Mouse (Mus musculus) limb, embryonic 15.5 days (tissue): ENCODE measurements at regions not wholly inside any gene's neighbourhood (a gene's known extent, or its start where the extent isn't known, plus 50 kb on each side); places are given as distances from the start of the nearest gene placed in this dataset.

Experiments used
- ATAC-seq: fragments of 200-750 bp; cut with Nextera tagmentation; 2 replicates; pipeline ENCODE4 v1.8.0; 2017; ENCODE audit warnings: low read depth, moderate TSS enrichment; ENCODE audit not compliant: insufficient number of reproducible peaks, low FRiP score, low TSS enrichment
- H3K27ac ChIP-seq: fragments of 300-500 bp; sonication (generic); 2 replicates; pipeline ENCODE4 v1.5.1; 2015; ENCODE audit warnings: moderate library complexity, mild to moderate bottlenecking, inconsistent platforms
- H3K27me3 ChIP-seq: fragments of 300-500 bp; sonication (generic); 2 replicates; pipeline ENCODE4 v1.6.1; 2015; ENCODE audit warnings: inconsistent platforms
- H3K36me3 ChIP-seq: fragments of 300-500 bp; sonication (generic); 2 replicates; pipeline ENCODE4 v1.6.1; 2015; ENCODE audit warnings: inconsistent platforms
- H3K4me1 ChIP-seq: fragments of 300-500 bp; sonication (generic); 2 replicates; pipeline ENCODE4 v1.6.1; 2015; ENCODE audit warnings: inconsistent platforms
- H3K4me2 ChIP-seq: fragments of 300-500 bp; sonication (generic); 2 replicates; pipeline ENCODE4 v1.6.1; 2015; ENCODE audit warnings: mild to moderate bottlenecking, inconsistent platforms
- H3K4me3 ChIP-seq: fragments of 300-500 bp; sonication (generic); 2 replicates; pipeline ENCODE4 v1.5.1; 2015; ENCODE audit warnings: mild to moderate bottlenecking, inconsistent platforms
- H3K9ac ChIP-seq: fragments of 300-500 bp; sonication (generic); 2 replicates; pipeline ENCODE4 v1.6.1; 2015; ENCODE audit warnings: inconsistent platforms
- H3K9me3 ChIP-seq: fragments of 300-500 bp; sonication (generic); 2 replicates; pipeline ENCODE4 v1.6.1; 2016; ENCODE audit warnings: inconsistent platforms
- WGBS: fragments of 180-500 bp; shearing (Covaris S2); methylation state at CpG from one replicate; pipeline ENCODE4 v1.1.7; 2015; 5-methylcytosine and 5-hydroxymethylcytosine counted together

DNA sequence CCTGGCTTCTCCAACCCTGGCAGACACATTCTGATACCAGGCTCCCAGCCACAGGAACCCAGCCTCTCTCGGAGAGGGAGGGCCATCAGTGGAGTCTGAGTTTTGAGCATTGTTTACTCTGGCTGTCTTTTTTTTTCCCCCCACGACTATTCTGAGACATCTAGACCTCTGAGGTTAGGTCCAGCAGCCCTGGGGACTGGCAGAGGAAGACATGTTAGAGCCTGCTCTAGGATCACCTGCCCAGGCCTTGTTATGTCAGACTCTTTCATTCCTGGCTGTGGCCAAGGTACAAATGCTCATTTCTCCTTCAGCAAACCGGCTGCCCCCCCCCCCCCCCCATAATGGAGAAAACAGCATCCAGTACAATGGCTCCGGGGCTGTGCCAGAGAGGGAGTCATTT is 291.4 kb downstream of the CK137956 start:
- Histone ChIP-seq H3K4me2 (no peak overlapping the region), H3K4me3 (no peak overlapping the region), H3K36me3 (no peaks in the 10 kb centered on the region), H3K27ac (no peak overlapping the region), H3K4me1 (no peaks in the 10 kb centered on the region), H3K9me3 (no peaks in the 10 kb centered on the region), H3K27me3 (no peaks in the 10 kb centered on the region), H3K9ac (no peak overlapping the region)
- no peak for ATAC-seq
- 30% methylated on average over 4 of the region's 4 CpGs for WGBS

GRCm38 (mm10) chr4:127678437-127678836 is 292.3 kb downstream of the CK137956 start:
- H3K4me1 ChIP-seq, result no peaks in the 10 kb centered on the region
- 54% methylated on average over 5 of the region's 5 CpGs for WGBS

DNA sequence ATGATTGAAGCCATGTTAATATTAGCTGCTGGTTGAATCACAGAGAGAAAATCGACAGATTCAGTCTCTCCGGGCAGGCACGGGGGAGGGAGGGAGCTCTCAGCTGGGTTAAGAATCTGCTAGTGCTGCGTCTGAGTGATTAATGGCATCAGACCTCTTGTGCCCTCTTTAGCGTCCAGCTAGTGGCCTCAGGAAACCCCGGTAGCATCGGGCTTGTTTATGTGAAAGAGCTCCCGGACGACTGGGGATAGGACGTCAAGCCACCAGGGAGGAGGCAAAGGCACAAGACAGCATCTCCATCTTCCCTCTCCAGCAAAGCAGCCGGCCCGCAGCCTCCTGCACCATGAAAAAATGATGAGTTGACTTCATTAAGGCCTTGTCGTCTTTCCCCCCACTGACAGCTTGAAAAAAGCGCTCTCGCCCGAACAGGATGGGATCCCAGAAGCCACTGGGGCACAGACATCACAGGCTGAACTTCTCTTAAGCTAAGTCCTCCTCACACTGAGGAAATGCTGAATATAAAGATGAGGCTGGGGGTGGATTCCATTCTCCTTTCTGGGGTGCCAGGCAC is 294.9 kb downstream of the CK137956 start:
- no peaks in the 10 kb centered on the region for H3K27me3 ChIP-seq
- no peak overlapping the region for H3K27ac ChIP-seq
- no peak overlapping the region for H3K4me3 ChIP-seq
- no peak for ATAC-seq
- H3K36me3 ChIP-seq, result no peaks in the 10 kb centered on the region
- WGBS, result 33% methylated on average over 16 of the region's 16 CpGs
- no peaks in the 10 kb centered on the region for H3K9me3 ChIP-seq
- H3K4me2 ChIP-seq, result no peak overlapping the region
- 0 out of 2 replicates have a peak, but pooled peaks cover 2% of the 10 kb centered on the region for H3K4me1 ChIP-seq
- H3K9ac ChIP-seq, result no peak overlapping the region

More at GRCm38 (mm10) chr4:127678437-127678836, 292.3 kb downstream of the CK137956 start:
- H3K9ac ChIP-seq, result no peak overlapping the region
- H3K4me3 ChIP-seq, result no peak overlapping the region
- no peaks in the 10 kb centered on the region for H3K9me3 ChIP-seq
- H3K36me3 ChIP-seq, result no peaks in the 10 kb centered on the region
- H3K4me2 ChIP-seq, result no peak overlapping the region
- no peak overlapping the region for H3K27ac ChIP-seq
- no peak for ATAC-seq
- H3K27me3 ChIP-seq, result no peaks in the 10 kb centered on the region

- WGBS, result 92% methylated on average over 1 of the region's 1 CpGs
- H3K9ac ChIP-seq, result no peak overlapping the region
- H3K27me3 ChIP-seq, result no peaks in the 10 kb centered on the region
- no peak overlapping the region for H3K27ac ChIP-seq
- no peak for ATAC-seq
- H3K4me1 ChIP-seq, result no peaks in the 10 kb centered on the region
- no peaks in the 10 kb centered on the region for H3K36me3 ChIP-seq
- no peaks in the 10 kb centered on the region for H3K9me3 ChIP-seq
- H3K4me2 ChIP-seq, result no peak overlapping the region
- H3K4me3 ChIP-seq, result no peak overlapping the region
Observed at GRCm38 (mm10) chr4:127659950-127660349, 302.0 kb upstream of the Gjb5 start.

DNA sequence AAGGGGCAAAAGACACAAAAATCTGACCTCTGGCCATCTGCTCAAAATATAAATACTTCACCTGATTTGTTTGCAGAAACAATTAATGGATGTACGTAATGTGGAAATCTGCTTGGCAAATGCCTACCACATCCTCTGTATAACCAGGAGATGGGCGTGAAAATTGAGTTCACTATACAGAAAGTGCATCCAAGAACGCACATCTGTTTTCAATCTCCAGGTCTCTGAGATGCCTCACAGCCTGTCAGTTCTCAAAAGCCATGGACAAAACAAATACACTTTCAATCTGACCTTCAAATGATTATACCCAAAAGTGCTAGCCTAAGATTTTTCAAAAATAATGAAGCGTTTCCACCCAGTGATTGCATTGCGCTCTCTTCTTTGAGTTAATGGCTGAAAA is 293.6 kb upstream of the Gjb5 start:
- no peak overlapping the region for H3K4me2 ChIP-seq
- H3K9me3 ChIP-seq, result no peaks in the 10 kb centered on the region
- no peaks in the 10 kb centered on the region for H3K4me1 ChIP-seq
- WGBS, result 57% methylated on average over 5 of the region's 5 CpGs
- H3K36me3 ChIP-seq, result no peaks in the 10 kb centered on the region
- no peak overlapping the region for H3K27ac ChIP-seq
- no peaks in the 10 kb centered on the region for H3K27me3 ChIP-seq
- H3K4me3 ChIP-seq, result no peak overlapping the region
- ATAC-seq, result no peak
- no peak overlapping the region for H3K9ac ChIP-seq

DNA sequence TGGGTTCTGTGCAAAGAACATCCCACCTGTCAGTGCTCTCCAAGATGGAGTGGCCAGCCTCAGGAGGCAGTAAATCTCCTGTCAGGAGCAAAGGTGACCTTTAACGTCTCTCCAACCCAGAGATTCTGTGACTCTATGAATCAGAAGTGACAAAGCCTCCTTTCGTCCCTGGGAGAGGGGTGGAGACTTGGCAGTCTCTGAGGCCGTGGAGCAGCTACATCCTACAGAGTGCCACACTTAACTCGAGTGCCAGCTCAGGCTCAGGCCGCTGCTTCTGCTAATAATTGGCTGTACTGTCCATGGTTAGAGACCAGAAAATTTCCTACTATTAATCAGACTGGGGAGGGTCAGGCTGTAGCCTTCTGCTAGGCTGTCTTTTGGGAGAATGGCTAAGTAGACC is 290.0 kb upstream of the Gjb5 start:
- H3K4me2 ChIP-seq, result no peak overlapping the region
- H3K4me1 ChIP-seq, result no peaks in the 10 kb centered on the region
- no peak overlapping the region for H3K9ac ChIP-seq
- no peaks in the 10 kb centered on the region for H3K36me3 ChIP-seq
- no peaks in the 10 kb centered on the region for H3K9me3 ChIP-seq
- WGBS, result 35% methylated on average over 5 of the region's 5 CpGs
- H3K27ac ChIP-seq, result no peak overlapping the region
- H3K27me3 ChIP-seq, result no peaks in the 10 kb centered on the region
- H3K4me3 ChIP-seq, result no peak overlapping the region
- ATAC-seq, result no peak

- Histone ChIP-seq H3K4me2 (no peak overlapping the region), H3K4me1 (no peaks in the 10 kb centered on the region), H3K9me3 (no peaks in the 10 kb centered on the region), H3K9ac (no peak overlapping the region), H3K4me3 (no peak overlapping the region), H3K27ac (no peak overlapping the region), H3K36me3 (no peaks in the 10 kb centered on the region), H3K27me3 (no peaks in the 10 kb centered on the region)
- WGBS, result 34% methylated on average over 8 of the region's 8 CpGs
- ATAC-seq, result no peak
Observed at GRCm38 (mm10) chr4:127647189-127647588, 289.2 kb upstream of the Gjb5 start.

DNA sequence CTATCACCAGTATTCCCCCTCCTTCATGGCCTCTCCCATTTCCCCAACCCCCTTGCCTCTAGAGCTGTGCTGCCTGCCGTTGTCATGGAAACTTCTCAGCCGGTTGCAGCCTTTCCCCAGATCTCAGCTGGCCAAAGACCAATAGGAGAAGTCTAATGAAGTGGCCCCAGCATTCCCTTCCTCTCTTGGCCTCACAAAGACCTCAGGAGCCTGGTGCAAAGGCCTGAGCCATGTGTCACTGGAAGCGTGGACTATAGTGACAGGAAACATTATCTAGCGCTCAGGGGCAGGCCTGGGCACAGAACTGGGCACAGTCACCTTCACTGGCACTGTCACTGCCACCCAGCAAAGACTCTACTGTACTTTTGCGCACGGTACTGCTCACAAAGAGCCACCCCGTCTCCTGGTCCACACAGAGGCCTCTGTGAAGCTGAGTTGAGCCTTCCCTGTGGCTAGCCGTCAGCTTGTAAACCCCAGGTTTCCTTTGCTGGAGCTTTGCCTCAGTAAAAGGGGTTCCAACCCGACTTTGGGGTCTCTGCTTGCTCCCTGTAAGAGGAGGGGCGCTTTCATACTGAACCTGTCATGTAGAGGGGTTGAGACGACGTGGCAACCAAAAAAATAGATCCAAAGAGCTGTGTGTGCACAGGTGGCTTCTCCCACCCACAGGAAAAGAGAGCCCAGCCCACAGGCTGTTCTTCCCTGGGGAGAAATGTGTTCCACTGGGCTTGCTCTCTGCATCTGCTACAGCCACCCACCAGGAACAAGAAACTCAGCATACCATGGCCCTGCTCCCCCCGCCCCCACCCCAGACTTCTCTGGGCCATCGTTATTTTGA is 282.5 kb upstream of the Gjb5 start:
- ATAC-seq, result 0 out of 2 replicates have a peak, but pooled peaks have one; percentile 21
- no peaks in the 10 kb centered on the region for H3K27me3 ChIP-seq
- no peaks in the 10 kb centered on the region for H3K36me3 ChIP-seq
- no peak overlapping the region for H3K27ac ChIP-seq
- H3K9ac ChIP-seq, result no peak overlapping the region
- WGBS, result 33% methylated on average over 14 of the region's 14 CpGs
- H3K4me2 ChIP-seq, result no peak overlapping the region
- no peak overlapping the region for H3K4me3 ChIP-seq
- H3K4me1 ChIP-seq, result peaks cover 16% of the 10 kb centered on the region
- no peaks in the 10 kb centered on the region for H3K9me3 ChIP-seq

GRCm38 (mm10) chr4:127639765-127640164 is 281.8 kb upstream of the Gjb5 start:
- ATAC-seq, result no peak
- no peaks in the 10 kb centered on the region for H3K9me3 ChIP-seq
- H3K27me3 ChIP-seq, result no peaks in the 10 kb centered on the region
- H3K9ac ChIP-seq, result no peak overlapping the region
- WGBS, result 87% methylated on average over 3 of the region's 3 CpGs
- H3K4me3 ChIP-seq, result no peak overlapping the region
- H3K4me1 ChIP-seq, result peaks cover 18% of the 10 kb centered on the region
- no peak overlapping the region for H3K4me2 ChIP-seq
- H3K36me3 ChIP-seq, result no peaks in the 10 kb centered on the region
- no peak overlapping the region for H3K27ac ChIP-seq

GRCm38 (mm10) chr4:127636934-127637333 is 279.0 kb upstream of the Gjb5 start:
- H3K9me3 ChIP-seq, result no peaks in the 10 kb centered on the region
- ATAC-seq, result no peak

GRCm38 (mm10) chr4:127635262-127635661 is 277.3 kb upstream of the Gjb5 start:
- no peak overlapping the region for H3K9ac ChIP-seq
- no peaks in the 10 kb centered on the region for H3K9me3 ChIP-seq
- no peak for ATAC-seq
- H3K4me3 ChIP-seq, result no peak overlapping the region
- H3K4me2 ChIP-seq, result no peak overlapping the region
- WGBS, result 43% methylated on average over 8 of the region's 8 CpGs
- H3K36me3 ChIP-seq, result no peaks in the 10 kb centered on the region
- no peaks in the 10 kb centered on the region for H3K27me3 ChIP-seq
- H3K4me1 ChIP-seq, result peaks cover 6% of the 10 kb centered on the region
- no peak overlapping the region for H3K27ac ChIP-seq

More at GRCm38 (mm10) chr4:127636934-127637333, 279.0 kb upstream of the Gjb5 start:
- Histone ChIP-seq H3K4me3 (no peak overlapping the region), H3K4me1 (peaks cover 18% of the 10 kb centered on the region), H3K27me3 (no peaks in the 10 kb centered on the region), H3K36me3 (no peaks in the 10 kb centered on the region), H3K9ac (no peak overlapping the region), H3K4me2 (no peak overlapping the region), H3K27ac (no peak overlapping the region)
- WGBS, result 49% methylated on average over 11 of the region's 11 CpGs

GRCm38 (mm10) chr4:127619870-127620269 is 261.9 kb upstream of the Gjb5 start:
- WGBS, result 4% methylated on average over 14 of the region's 14 CpGs
- H3K4me3 ChIP-seq, result no peak overlapping the region
- no peak overlapping the region for H3K4me2 ChIP-seq
- H3K9ac ChIP-seq, result no peak overlapping the region
- H3K27ac ChIP-seq, result no peak overlapping the region
- ATAC-seq, result 0 out of 2 replicates have a peak, but pooled peaks have one; percentile 48
- H3K4me1 ChIP-seq, result no peaks in the 10 kb centered on the region
- no peaks in the 10 kb centered on the region for H3K27me3 ChIP-seq
- H3K9me3 ChIP-seq, result no peaks in the 10 kb centered on the region
- no peaks in the 10 kb centered on the region for H3K36me3 ChIP-seq
